Mouse (Mus musculus): ENCODE results near the gene Esrrb.

Gene Esrrb

GRCm38 (mm10) chr12:86360696-86361631 lies at the start of gene Esrrb:
TSS of gene Esrrb (plus strand) at chr12:86361117.
- no peak for DNase-seq (ENCODE audit: low spot score)

DNA sequence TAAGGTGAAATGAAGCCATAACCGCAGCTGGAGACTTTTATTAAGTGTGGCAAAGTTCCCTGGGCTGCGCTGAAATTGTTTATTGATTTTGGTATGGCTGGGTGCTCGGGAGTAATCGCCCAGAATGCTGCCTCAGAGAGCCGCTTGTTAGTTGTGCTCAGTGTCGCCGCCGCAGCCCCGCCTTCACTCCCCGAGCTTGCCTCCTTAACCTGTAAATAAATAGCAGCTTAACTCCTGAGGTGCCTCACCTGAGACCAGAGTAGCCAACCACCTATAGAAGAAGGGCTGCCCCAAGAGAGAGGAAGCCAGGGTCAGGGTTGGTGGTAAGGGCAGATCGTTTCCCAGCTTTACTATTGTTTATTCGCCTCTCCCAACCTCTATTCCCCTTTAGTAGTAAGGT lies 40.3 kb upstream of the Esrrb start:
- peak; percentile 31 for DNase-seq (ENCODE audit: low spot score)

DNA sequence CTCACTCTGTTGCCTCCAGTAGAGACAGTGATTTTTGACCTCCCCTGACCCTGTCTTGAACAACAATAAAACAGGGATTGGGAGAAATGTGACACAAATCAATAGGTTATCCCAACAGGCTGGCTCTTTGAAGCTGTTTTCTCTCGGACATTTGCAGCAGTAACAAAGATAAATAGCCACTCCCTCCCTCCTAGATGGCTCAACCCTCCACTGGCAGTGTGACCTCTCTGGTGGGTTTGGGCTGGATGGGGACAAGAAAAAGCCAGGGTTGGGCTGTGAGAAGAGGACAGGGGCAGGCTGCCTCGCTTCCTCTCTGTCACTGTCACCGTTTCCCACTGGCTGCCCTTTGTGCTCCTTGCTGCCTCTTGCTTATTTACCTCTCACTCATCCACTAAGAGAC lies 36.6 kb upstream of the Esrrb start:
- DNase-seq (ENCODE audit: low spot score), result no peak

DNA sequence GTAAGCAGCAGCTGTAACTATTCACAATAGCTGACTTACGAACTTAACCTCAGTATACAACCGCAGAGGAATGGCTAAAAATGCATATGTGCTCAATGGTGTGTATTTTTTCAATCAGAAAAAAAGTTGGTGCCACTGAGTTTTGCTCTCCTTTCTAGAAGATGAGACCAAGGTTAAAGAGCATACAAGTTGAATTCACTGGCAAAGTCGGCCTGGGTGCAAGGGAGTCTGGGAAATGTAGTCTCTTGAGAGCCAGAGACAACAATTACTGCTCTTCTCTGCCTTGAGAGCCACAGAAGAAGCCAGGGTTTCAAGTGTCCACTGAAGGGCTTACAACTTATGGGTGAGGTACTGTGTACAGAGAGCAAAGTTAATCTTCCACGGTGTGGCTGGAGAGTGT lies 31.1 kb upstream of the Esrrb start:
- no peak for DNase-seq (ENCODE audit: low spot score)

DNA sequence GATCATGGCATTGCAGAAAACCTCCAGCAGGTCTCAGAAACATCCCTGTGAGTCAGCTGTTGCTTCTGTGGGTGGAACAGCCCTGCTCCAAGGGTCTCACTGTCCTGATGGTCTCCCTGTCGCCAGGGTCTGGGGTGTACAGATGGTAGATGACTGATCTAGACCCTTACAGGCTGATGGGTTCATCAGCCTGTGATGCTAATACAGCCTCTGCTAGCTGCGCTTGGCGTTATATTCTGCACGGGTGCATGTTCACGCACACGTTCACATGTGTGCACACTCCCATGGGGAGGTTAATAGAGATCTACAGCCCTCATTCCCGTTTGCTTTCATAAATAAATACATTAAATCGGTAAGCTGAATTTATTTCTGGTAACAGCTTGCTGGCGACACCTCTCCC lies 30.2 kb upstream of the Esrrb start:
- no peak for DNase-seq (ENCODE audit: low spot score)

GRCm38 (mm10) chr12:86331248-86331647 lies 29.7 kb upstream of the Esrrb start:
- no peak for DNase-seq (ENCODE audit: low spot score)

DNA sequence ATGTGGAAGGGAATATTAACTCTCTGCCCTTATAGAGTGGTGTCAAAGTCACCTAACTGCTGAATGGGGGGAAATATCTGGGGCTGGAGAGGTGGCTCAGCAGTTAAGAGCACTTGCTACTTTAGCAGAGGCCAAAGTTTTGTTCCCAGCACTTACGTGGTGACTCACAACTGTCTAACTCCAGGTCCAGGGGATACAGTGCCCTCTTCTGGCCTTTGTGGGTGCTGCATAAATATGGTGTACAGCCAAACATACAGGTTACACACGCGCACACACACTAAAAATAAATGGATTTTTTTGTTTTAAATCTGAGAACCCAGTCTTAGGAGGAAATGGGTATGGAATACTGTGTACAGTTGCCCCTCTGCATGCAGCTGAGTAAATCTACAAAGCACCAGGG lies 24.7 kb upstream of the Esrrb start:
- DNase-seq (ENCODE audit: low spot score), result no peak

DNA sequence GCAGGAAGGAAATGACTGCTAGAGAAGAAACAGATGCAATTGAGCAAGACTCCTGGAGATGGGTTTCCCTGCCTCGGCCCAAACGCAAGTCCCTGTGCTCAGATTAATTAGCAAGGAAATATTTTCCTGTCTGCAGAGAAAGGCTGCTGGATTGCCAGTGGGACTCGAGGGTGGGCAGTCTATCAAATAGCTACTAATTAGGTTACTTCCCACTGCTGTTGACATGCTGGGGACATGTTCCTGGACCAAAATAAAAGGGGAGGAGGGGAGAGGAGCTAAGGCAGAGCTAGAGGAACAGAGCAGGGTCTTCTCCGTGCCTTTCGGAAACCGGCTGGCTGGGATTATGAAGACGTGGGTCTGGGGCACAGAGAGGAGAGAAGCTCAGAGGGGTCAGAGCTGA lies 24.0 kb upstream of the Esrrb start:
- DNase-seq (ENCODE audit: low spot score), result no peak

DNA sequence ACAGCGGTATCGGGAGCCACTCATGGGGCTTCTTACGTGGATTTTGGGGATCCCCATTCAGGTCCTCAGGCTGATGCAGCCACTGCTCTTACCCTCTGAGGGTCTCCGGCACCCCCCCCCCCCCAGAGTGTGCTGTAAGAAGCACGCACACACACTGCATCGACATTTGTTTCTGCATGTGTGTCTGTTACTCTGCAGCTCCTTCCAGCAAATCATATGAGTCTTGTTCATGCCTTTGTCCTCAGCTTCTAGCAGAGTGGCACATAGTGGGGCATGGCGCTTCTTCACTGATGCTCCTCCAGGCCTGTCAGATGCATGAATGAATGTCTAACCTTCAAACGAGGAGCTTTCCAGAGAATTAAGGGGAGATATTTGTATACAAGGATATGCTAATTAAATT lies 11.4 kb upstream of the Esrrb start:
- no peak for DNase-seq (ENCODE audit: low spot score)

GRCm38 (mm10) chr12:86359406-86359805 lies 1.5 kb upstream of the Esrrb start:
- no peak for DNase-seq (ENCODE audit: low spot score)

DNA sequence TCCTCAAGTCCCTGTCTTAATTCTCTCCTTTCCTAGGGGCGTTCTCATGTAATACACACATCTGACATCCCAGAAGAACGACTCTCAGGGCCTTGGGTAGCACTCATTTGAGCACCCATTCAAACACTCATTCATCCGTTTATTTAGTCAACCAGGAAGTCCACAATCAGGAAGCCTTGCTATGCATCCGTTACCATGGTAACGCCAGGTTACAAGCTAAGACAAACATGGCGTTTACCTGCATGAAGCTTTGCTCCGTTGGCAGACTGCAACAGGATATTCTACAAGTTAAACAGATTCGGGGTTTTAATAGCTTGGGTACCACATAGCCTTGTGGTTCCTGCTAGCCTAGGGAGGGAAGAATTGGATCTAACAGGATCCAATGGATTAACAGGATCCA lies 1.0 kb upstream of the Esrrb start:
- DNase-seq (ENCODE audit: low spot score), result no peak

GRCm38 (mm10) chr12:86364285-86364684 lies 3.4 kb downstream of the Esrrb start:
- DNase-seq (ENCODE audit: low spot score), result no peak

- no peak for DNase-seq (ENCODE audit: low spot score)
These were observed 3.8 kb downstream of the Esrrb start for GRCm38 (mm10) chr12:86364756-86365155.

- DNase-seq (ENCODE audit: low spot score), result no peak
These were observed 9.9 kb downstream of the Esrrb start for GRCm38 (mm10) chr12:86370611-86371383.

GRCm38 (mm10) chr12:86374286-86374685 lies 13.4 kb downstream of the Esrrb start:
- peak; percentile 55 for DNase-seq (ENCODE audit: low spot score)

GRCm38 (mm10) chr12:86379672-86380213 lies 18.8 kb downstream of the Esrrb start:
- peak; percentile 36 for DNase-seq (ENCODE audit: low spot score)

DNA sequence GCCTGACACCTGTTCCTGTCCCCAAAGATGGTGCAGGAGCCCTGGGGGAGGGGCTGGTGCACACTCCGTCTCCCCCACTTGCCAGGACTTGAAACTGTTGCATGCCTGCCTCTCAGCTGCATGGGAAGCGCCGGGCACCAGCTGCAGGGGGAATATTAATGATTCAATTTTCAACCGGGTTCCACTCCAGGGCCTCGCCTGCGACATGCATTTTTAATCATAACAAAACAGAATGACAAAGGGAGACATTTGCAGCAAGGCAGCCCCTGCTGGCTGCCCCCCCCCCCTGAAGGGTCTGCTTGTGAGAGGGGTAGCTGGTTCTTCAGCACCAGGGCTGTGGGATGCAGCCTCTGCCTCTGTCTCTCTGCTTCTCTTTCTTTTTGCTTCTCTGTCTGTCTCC lies 22.9 kb downstream of the Esrrb start:
- DNase-seq (ENCODE audit: low spot score), result no peak

DNA sequence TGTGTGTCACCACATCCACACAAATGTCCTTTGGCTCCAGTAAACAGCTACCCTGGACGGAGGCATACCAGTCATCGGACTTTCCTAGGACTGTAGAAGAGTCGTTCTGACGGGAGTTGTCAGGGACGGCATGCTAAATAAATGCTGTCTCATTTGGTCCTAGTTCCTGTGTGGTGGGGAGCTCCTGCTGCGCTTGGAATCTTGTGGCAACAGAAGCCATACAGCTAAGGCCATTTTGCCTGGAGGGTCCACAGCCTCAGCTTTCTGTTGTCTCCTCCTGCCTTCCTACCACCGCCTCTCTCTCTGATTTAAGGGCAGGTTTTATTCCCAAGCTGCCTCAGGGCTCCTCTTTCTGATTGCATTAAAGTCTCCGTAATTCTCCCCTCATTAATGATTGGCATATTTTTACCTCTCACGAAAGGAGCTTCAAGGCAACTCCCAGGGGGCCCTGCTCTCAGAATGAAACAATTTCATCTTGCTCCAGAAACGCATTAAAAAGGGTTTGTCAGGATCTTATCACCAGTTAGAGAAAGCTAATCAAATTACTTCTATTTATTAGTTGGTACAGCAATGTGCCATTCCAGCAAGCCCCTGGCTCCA lies 26.9 kb downstream of the Esrrb start:
- DNase-seq (ENCODE audit: low spot score), result no peak

DNA sequence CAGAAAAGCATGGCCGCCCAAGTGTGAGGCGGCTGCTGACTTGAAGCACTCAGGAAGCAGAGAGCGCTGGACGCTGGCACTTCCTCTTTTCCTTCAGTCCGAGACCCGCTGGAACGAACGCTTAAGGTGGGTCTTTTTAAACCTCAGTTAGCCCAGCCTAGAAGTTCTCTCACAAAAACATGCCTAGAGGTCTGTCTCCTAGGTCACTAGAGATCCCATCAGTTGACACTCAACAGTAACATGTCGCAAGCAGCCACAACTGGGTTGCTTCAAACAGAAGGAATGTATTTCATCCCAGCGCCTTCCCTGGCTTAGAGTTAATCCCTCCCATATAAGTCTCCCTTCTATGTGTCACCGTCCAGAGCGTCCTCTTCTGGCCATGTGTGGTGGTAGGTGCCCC lies 33.9 kb downstream of the Esrrb start:
- DNase-seq (ENCODE audit: low spot score), result no peak

DNA sequence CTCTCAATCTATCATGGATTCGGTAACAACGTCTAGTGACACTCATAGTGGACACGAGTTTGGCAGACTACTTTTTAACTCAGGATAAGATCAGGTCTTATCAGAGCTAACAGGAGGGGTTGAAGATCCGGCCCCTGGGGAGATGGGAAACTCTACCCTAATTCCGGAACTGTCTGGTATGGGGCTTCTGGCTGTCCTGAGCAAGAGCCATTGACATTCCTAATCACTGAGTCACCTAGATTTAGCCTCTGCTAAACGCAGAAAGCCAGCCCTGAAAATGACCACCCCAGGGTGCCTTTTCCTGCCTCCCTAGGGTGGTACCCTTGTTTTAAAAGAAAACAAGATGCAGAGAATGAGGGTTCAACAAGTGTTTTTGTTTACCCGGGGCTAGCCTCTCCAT lies 34.4 kb downstream of the Esrrb start:
- no peak for DNase-seq (ENCODE audit: low spot score)

DNA sequence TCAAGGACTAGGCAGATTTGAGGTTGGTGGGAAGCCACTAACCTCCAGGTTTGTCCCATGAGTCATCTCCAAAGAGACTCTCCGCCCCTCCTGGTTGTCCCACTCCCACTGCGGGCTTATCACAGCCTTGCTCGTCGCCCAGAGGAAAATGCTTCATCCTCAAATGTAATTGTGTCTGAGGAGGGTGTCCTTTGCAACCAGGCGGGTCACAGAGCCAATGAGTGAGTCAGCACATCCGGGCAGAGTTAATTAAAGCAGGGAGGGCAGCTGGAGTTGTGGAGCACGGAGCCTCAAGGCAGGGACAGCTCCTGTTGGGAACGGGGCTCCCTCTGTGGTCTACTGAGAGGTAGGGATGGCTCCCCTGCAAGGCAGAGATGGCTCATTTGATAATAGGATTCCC lies 37.8 kb downstream of the Esrrb start:
- peak; percentile 37 for DNase-seq (ENCODE audit: low spot score)

GRCm38 (mm10) chr12:86402718-86403117 lies 41.8 kb downstream of the Esrrb start:
- peak; percentile 89 for DNase-seq (ENCODE audit: low spot score)

Data from embryo, embryonic 10 days (tissue).